Mouse (Mus musculus) MEL (cell line): ENCODE data around the gene Angptl8.
"Not testable (repeated sequence)": the region's sequence is repeated elsewhere in the genome, so short reads cannot be mapped to it uniquely, and the experiment has no call there.

Experiments used
- CTCF ChIP-seq, 3 experiments: IDR thresholded peaks in 2 of 3; conservative IDR thresholded peaks in 1 of 3; 2 replicates each; pipeline ENCODE4 v1.5.1; 2011 to 2012; ENCODE audit warnings: low read length in 3 of 3, low read depth in 2 of 3, mild to moderate bottlenecking in 2 of 3, improper control_type of control experiment in 1 of 3, inconsistent platforms in 1 of 3, mixed read lengths in 1 of 3, moderate library complexity in 1 of 3; ENCODE audit not compliant: control insufficient read depth in 1 of 3, insufficient read depth in 1 of 3, poor library complexity in 1 of 3, severe bottlenecking in 1 of 3
- E2F4 ChIP-seq: IDR thresholded peaks from 2 replicates; pipeline ENCODE4 v1.6.1; 2011; ENCODE audit warnings: low read depth, low read length, improper control_type of control experiment, borderline replicate concordance
- GATA1 ChIP-seq: IDR thresholded peaks from 2 replicates; pipeline ENCODE4 v1.6.1; 2011; ENCODE audit warnings: low read depth, low read length, improper control_type of control experiment
- HCFC1 ChIP-seq: IDR thresholded peaks from 2 replicates; pipeline ENCODE4 v1.6.1; 2012; ENCODE audit warnings: low read depth, mild to moderate bottlenecking, inconsistent platforms, low read length, improper control_type of control experiment, moderate library complexity
- POLR2A ChIP-seq, 2 experiments: IDR thresholded peaks; 2 replicates each; pipeline ENCODE4 v1.6.1; 2011 to 2012; ENCODE audit warnings: low read length in 2 of 2, mild to moderate bottlenecking in 2 of 2, control low read depth in 1 of 2, improper control_type of control experiment in 1 of 2, low read depth in 1 of 2, moderate library complexity in 1 of 2; ENCODE audit not compliant: control insufficient read depth in 1 of 2, insufficient read depth in 1 of 2, poor library complexity in 1 of 2
- POLR2AphosphoS2 ChIP-seq: IDR thresholded peaks from 2 replicates; pipeline ENCODE4 v1.6.1; 2011; ENCODE audit warnings: low read length, improper control_type of control experiment
- RAD21 ChIP-seq: IDR thresholded peaks from 2 replicates; pipeline ENCODE4 v1.6.1; 2011; ENCODE audit warnings: mild to moderate bottlenecking, low read depth, low read length, improper control_type of control experiment

DNA sequence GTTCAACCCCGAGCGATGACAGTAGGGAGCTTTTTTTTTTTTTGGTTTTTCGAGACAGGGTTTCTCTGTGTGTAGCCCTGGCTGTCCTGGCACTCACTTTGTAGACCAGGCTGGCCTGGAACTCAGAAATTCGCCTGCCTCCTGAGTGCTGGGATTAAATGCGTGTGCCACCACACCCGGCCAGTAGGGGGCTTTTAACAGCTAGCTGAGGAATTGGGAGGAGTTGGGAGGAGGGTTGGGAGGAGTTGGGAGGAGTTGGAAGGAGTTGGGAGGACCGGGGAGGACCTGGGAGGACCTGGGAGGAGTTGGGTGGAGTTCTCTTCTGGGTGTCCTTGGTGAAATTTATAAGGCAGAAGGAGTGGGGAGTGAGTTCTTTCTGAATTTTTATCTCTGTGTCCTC lies 34.0 kb downstream of the Angptl8 start:
- not testable (repeated sequence) for TF ChIP-seq POLR2A (IDR thresholded peaks at IDR 0.05; ENCODE audit: control insufficient read depth in 1 of 2, insufficient read depth in 1 of 2, low read depth in 1 of 2, low read length in 2 of 2, poor library complexity in 1 of 2); GATA1; HCFC1; POLR2AphosphoS2; E2F4
- TF ChIP-seq CTCF (IDR thresholded peaks at IDR 0.05 in 2 of 3, conservative IDR thresholded peaks at IDR 0.05 in 1 of 3; ENCODE audit: control insufficient read depth in 1 of 3, insufficient read depth in 1 of 3, low read depth in 2 of 3, low read length in 3 of 3, poor library complexity in 1 of 3, severe bottlenecking in 1 of 3) (peak; percentile 59 to 69 (median 65)), RAD21 (peak; percentile 20)
